12 mouse cellular contexts compared by ENCODE assay signal in the genomic region with DNA sequence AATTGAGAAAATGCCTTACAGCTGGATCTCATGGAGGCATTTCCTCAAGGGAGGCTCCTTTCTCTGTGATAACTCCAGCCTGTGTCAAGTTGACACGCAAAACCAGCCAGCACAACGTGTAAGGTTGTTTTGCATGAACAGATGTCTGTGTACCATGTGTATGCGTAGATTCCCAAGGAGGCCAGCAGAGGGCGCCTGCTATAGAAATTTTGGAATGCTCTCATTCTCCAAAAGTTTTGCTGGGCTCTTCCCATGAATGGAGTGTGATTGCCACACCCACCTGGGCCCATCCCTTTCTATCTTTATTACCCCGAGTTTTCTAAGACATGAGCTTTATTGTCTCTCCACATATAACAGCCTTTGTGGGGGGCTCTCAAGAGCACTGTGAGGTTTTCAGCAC.
A peak's percentile ranks its signal among the peaks of the same experiment; 100 is the strongest.
DNase-seq lines count a peak whose midpoint lies in the region; ATAC-seq lines count a peak whose summit lies in the region.
"Had no signal": no experiment of that assay in that cellular context is flagged by ENCODE, and none has a peak within 500 bp of the region (broad histone marks: within the 10 kb centered on the region; RNA-seq: fewer than 3 reads in every experiment).

No protein-coding gene starts in this region.

- ATAC-seq in midbrain, embryonic 16.5 days = no peak
- ATAC-seq: forebrain, embryonic 15.5 days had no signal

- H3K9ac ChIP-seq in midbrain, embryonic 16.5 days (ENCODE audit: low read depth, low read length) = no peak overlapping the region
- H3K9ac ChIP-seq: forebrain, embryonic 15.5 days; hindbrain, embryonic 12.5 days; limb, embryonic 15.5 days had no signal

- H3K27ac ChIP-seq in midbrain, embryonic 10.5 days (replicated peaks) = no peak overlapping the region
- H3K27ac ChIP-seq in midbrain, embryonic 16.5 days (ENCODE audit: low read length) = no peak overlapping the region
- H3K27ac ChIP-seq: forebrain, embryonic 15.5 days; hindbrain, embryonic 12.5 days; limb, embryonic 15.5 days had no signal

- no peak overlapping the region for H3K4me2 ChIP-seq in midbrain, embryonic 16.5 days (ENCODE audit: low read length)
- H3K4me2 ChIP-seq: forebrain, embryonic 15.5 days; hindbrain, embryonic 12.5 days; limb, embryonic 15.5 days had no signal

- no peaks in the 10 kb centered on the region for H3K36me3 ChIP-seq in midbrain, embryonic 10.5 days
- no peaks in the 10 kb centered on the region for H3K36me3 ChIP-seq in midbrain, embryonic 16.5 days (ENCODE audit: control insufficient read depth, insufficient read depth, low read length)
- H3K36me3 ChIP-seq: forebrain, embryonic 15.5 days; hindbrain, embryonic 12.5 days; limb, embryonic 15.5 days had no signal

- no peaks in the 10 kb centered on the region for H3K27me3 ChIP-seq in midbrain, embryonic 10.5 days (ENCODE audit: low read depth, poor library complexity, severe bottlenecking)
- no peaks in the 10 kb centered on the region for H3K27me3 ChIP-seq in midbrain, embryonic 16.5 days (ENCODE audit: control insufficient read depth, insufficient read depth, low read depth, low read length)
- H3K27me3 ChIP-seq: forebrain, embryonic 15.5 days; hindbrain, embryonic 12.5 days; limb, embryonic 15.5 days had no signal

- peak; percentile 27 for DNase-seq in heart, postnatal 4 days
- no peak for DNase-seq in heart, adult 18-20 months
- DNase-seq in midbrain, embryonic 10.5 days (ENCODE audit: low spot score) = peak; percentile 37
- DNase-seq in NIH3T3 (ENCODE audit: low read depth) = peak; percentile 48
- DNase-seq in mesoderm, embryonic 11.5 days (ENCODE audit: low read depth, low spot score) = peak; percentile 49
- DNase-seq in frontal cortex, postnatal 25 days (ENCODE audit: low spot score in 2 of 2) = no peak
- no peak for DNase-seq in right cerebral cortex, adult 2 months (ENCODE audit: low spot score in 2 of 2)
- DNase-seq: cerebellum, adult 8-10 months had no signal

- H3K4me1 ChIP-seq in midbrain, embryonic 10.5 days = no peaks in the 10 kb centered on the region
- peaks cover 4% of the 10 kb centered on the region; the same call in 1 of the 2 replicates for H3K4me1 ChIP-seq in midbrain, embryonic 16.5 days (ENCODE audit: control insufficient read depth, insufficient read depth, low read length)
- H3K4me1 ChIP-seq: forebrain, embryonic 15.5 days; hindbrain, embryonic 12.5 days had no signal

- no peaks in the 10 kb centered on the region for H3K9me3 ChIP-seq in midbrain, embryonic 10.5 days (replicated peaks)
- no peaks in the 10 kb centered on the region for H3K9me3 ChIP-seq in midbrain, embryonic 16.5 days (replicated peaks; ENCODE audit: control insufficient read depth, low read length, poor library complexity, severe bottlenecking)
- H3K9me3 ChIP-seq: forebrain, embryonic 15.5 days; hindbrain, embryonic 12.5 days; limb, embryonic 15.5 days had no signal

- H3K4me3 ChIP-seq in midbrain, embryonic 10.5 days = no peak overlapping the region
- H3K4me3 ChIP-seq in midbrain, embryonic 16.5 days (ENCODE audit: low read depth, low read length) = no peak overlapping the region
- H3K4me3 ChIP-seq: forebrain, embryonic 15.5 days; hindbrain, embryonic 12.5 days; limb, embryonic 15.5 days had no signal

- 73% methylated on average over 5 of the region's 5 CpGs for WGBS in midbrain, embryonic 10.5 days
- 75% methylated on average over 5 of the region's 5 CpGs for WGBS in midbrain, embryonic 16.5 days

Comparison
In these comparisons a context has a peak if more than half of its experiments do, and no peak if none do; other contexts are left out.
1. DNase-seq: peak in heart, postnatal 4 days (single experiment), midbrain, embryonic 10.5 days (single experiment), NIH3T3 (single experiment) and mesoderm, embryonic 11.5 days (single experiment); none in heart, adult 18-20 months (0 of 2), frontal cortex, postnatal 25 days (0 of 2) and right cerebral cortex, adult 2 months (0 of 2).